Mouse (Mus musculus) megakaryocyte-erythroid progenitor cell, adult 5-6 weeks (primary cell): Measurements from ENCODE around the gene Mcrs1. TPM values are rescaled to one million over a fixed set of nuclear protein-coding genes. Genes with fewer than 3 reads are reported as not detected.
"Not testable (repeated sequence)": the region's sequence is repeated elsewhere in the genome, so short reads cannot be mapped to it uniquely, and the experiment has no call there.

Experiments used
- ATAC-seq: replicated peaks from 2 replicates; pipeline ENCODE4 v1.8.0; 2016; ENCODE audit warnings: mild to moderate bottlenecking, inconsistent platforms; ENCODE audit not compliant: severe bottlenecking, poor library complexity, low FRiP score, low TSS enrichment
- total RNA-seq, 2 experiments: library from RNA; stranded (forward) in 1 of 2; stranded (reverse) in 1 of 2; fragments of 200-1000, 215-1000 nt in 1 of 2; fragments of >200 nt in 1 of 2; fragmentation: Nextera tagmentation in 1 of 2; gene quantifications; 2 replicates each; pipeline ENCODE4 v1.2.3; 2014 to 2017

Gene Mcrs1
- total RNA-seq, 2 experiments from 2014 or later: 35.3 to 59.7 TPM

DNA sequence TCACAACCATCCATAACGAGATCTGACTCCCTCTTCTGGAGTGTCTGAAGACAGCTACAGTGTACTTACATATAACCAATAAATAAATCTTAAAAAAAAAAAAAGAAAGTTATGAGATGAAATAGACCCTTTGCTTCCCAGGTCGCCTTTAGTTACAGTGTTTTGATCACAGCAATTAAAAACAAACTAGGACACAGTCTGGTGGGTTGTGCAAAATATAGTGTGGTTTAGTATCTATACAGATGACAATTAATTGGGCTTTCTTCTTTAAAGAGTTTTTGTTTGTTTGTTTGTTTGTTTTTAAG is 1.4 kb upstream of the Mcrs1 start:
- ATAC-seq: not testable (repeated sequence)

DNA sequence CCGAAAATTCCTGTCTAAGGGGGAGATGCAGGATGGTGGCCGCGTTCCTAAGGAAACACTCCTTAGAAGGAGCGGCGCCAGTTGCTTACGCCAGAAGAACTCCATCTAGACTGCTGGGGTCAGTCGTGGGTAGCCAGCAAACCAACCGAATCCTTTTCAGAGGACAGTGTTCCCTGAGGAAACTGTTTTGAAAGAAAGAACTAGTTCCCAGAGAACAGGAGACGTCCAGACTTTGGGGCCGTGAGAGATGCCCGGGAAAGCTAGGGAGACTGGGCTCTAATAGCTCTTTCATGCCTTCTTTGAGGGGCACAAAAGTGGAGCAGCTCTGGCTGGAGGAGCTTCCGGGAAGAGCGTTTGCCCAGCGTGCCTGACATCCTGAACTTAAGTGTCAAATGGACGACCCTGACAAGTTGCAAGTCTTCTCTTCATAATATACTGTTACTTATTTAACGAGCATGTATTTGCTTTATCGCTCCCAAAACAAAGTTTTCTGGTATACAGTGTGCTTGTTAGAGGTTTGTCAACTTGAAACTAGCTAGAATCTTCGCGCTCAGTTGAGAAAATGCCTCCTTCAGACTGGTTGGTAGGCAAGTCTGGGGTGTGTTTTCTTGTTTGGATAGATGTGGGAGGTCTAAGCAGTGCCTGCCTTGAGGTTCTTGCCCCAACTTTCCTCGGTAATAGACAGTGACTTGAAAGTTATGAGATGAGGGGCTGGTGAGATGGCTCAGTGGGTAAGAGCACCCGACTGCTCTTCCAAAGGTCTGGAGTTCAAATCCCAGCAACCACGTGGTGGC is 817 bp upstream of the Mcrs1 start:
- ATAC-seq: peak; percentile 9; the same call in 1 of the 2 replicates

DNA sequence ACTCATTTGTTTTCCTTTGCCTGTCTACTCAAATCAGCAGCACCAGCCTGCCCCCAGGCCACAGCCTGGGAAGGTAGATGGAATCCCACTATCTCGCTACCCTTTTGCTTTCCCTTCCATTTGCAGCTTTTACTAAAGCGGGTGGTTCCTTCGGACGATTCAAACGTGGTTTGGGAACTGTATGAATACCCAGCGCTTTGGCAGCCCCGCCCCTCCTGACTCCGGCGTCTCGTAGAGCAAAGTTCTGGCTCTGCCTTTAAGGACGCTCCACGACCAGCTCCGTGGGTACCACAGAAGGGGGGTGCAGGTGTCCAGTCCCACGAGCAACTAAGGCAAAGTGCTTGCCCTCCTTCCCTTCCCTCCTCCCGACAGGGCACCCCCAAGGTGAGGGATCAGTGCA is 650 bp downstream of the Mcrs1 start:
- not testable (repeated sequence) for ATAC-seq

DNA sequence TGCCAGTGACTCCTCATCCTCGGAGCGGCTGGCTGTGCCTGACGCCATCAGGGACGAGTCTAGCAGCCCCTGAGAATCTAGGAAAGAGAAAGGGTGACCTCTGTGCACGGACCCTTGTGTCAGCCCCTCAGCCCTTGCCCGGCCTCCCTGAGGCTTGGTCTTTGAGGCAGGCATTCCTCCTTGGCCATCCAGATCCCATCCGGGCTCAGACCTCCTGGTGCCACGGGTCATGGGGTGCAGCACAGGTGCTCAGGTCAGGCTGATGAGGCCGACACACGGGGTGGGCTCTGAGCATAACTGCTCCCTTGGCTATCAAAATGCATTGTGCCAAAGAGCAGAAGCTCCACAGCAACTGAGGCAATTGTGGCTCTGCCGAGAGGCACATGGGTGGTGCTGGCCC is 1.8 kb downstream of the Mcrs1 start:
- ATAC-seq: no peak

DNA sequence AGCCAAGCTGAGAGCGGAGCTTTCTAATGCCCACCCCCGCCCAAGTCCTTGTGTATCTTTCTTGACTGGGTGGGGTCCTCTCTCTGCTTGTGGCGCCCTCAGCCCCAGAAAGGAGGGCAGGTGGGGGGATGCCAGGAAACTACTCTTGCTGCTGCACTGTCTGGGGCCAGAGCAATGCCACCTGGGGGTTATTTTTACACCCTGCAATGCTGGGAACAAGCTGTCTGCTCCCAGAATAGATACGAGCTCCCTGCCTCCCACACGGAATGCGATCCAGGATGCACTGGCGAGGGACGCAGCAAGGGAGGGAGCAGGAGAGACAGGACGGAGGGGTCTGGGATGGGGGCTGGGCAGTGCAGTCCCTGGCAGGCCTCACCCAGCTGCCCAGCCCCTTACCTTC is 2.8 kb downstream of the Mcrs1 start:
- no peak for ATAC-seq

DNA sequence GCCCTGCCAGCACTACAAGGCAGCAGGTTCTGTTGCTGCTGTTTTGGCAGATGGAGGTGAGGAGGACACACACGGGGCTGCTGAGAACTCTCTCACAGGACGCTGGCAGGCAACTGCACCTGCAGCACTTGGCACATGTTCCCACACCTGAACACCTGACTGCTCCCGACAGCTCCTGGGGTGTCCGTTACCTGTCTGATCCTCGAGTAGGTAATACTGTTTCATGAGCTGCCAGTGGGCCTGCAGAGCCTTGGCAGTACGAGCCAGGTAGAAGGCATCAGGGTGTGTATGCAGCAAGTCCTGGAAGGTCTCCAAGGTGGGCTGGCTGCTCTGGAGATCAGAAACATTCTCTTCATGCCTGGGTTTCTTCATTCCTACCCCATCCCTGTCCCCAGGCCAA is 5.0 kb downstream of the Mcrs1 start:
- not testable (repeated sequence) for ATAC-seq

DNA sequence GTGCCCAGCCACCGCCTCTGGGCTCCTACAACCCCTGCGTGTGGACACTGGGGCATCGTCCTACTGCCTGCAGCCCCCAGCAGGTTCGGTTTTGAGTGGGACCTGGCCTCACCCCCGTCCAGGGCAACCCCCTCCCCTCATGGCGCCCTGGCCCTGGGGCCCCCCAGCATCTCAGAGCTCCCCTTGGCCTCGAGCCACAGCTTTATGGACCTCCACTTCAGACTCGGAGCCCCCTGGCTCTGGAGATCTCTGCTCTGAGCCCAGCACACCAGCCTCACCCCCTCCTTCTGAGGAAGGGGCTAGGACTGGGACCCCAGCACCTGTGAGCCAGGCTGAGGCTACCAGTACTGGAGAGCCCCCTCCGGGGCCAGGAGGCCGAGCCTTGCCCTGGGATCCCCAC is 9.7 kb downstream of the Mcrs1 start:
- ATAC-seq: no peak

DNA sequence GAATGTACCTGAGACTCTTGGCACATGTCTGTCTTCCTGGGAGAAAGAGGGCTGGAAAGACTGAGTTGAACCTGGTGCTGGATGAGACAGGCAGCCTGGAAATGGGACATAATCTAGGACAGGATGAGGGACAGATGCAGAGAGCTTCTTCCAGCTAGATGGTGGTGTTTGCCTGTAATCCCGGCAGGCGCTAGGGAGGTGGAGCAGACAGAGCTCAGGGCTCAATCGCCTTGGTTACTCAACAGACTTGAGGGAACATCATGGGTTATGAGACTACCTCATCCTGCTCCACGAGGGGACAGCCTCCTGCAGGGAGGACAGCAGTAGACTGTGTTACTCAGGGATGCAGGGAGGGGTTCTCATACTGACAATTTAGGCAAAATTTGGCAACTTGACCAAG is 10.5 kb downstream of the Mcrs1 start:
- ATAC-seq: no peak

DNA sequence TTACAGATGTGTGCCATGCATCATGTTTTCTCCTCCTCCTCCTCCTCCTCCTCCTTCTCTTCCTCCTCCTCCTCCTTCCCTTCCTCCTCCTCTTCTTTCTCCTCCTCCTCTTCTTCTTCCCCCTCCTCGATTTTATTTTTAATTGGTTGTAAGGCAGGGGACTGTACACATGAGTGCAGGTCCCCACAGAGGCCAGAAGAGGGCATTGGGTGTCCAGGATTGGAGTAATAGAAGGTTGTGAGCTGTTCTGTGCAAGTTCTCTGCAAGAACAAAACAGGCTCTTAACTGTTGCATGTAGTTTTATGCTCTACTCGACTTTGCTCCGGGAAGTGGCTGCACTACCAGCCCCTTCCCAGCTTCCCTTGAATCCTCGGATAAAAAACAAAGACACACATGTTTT is 11.6 kb downstream of the Mcrs1 start:
- no peak for ATAC-seq

DNA sequence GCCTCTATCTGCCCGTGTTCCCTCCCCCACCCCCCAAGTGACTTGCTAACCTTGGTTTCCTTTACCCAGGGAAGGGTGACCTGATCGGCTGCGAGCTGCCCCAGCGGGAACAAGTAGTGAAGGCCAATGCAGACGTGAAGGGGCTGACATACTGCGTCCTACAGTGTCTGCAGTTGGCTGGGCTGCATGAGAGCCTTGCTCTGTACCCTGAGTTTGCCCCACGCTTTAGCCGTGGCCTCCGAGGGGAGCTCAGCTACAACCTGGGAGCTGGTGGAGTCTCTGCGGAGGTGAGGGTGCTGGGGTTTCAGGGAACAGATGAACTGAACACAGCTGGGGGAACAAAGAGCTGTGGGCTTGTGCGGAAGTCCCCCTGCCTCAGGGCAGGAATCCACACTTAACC is 13.8 kb downstream of the Mcrs1 start:
- ATAC-seq: no peak

DNA sequence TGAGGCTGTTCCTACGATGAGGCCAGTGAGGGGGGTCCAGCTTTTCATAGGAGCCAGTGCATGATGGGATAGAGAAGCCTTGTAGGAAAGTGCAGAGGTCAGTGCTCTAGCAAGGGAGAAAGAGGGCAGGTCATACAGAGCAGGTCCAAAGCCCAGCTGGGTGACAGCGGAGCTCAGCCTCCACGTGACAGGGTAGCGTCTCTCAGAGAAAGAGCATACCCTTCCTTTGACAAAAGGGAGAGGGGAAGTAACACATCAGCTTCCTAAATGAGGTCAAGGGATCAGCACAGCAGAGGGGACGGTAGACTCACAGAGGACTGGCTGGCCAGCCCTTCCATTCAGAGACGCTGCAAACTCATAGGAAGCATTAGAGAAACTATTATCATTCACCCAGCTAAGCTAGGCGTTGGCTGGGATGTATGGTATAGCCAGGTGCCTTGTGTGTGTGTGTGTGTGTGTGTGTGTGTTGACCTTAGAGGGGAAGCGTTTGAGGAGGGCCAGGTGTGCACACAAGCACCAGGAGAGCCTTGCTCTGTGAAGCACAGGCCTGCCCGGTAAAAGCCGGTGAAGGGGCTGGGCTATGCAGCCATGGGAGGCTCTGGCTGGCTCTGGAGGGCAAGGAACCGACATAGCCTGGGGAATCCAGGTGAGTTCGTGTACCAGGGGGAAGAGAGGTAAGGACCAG is 17.3 kb downstream of the Mcrs1 start:
- ATAC-seq: no peak

DNA sequence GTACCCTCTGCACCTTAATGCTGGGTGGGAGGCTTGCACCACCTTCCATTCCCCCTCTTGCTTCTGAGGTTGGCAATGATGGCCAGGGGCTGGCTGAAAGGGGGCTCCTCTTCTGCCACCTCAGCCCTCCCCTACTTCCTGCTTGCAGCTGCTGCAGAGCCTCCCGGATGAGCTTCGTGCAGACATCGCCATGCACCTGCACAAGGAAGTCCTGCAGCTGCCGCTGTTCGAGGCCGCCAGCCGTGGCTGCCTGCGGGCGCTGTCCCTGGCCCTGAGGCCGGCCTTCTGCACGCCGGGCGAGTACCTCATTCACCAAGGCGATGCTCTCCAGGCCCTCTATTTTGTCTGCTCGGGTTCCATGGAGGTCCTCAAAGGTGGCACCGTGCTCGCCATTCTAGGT is 18.0 kb downstream of the Mcrs1 start:
- no peak for ATAC-seq

DNA sequence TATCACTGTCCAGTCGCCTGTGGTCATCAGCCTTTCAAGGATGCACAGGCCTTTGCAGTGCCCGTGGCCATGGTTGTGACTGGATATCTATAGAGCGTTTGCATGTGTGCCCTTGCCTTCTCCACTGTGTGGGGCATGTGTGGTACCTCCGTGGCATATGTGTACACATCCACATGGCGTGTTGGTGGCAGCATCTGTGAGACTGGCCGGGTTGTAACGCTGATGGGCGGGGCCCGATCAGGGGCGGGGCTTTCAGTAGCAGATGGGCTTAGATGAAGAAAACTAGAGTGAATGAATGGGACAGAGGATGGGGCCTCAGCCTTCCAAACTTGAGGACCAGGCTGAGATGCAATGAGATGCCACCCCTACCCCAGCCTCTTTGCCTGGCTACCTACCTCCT is 19.8 kb downstream of the Mcrs1 start:
- no peak for ATAC-seq

DNA sequence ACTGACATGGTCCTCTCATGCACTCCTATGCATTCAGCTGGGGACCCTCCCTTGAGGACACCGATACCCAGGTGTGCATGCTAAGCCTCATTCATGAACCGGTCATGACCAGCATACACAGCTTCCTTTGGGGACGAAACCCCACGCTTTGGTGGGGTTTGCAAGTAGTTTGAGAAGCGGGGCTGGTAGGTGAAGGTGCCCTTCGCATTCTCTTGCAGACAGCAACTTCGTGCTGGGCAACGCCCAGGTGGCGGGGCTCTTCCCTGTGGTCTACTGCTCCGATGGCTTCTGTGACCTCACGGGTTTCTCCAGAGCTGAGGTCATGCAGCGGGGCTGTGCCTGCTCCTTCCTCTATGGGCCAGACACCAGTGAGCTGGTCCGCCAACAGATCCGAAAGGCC is 25.7 kb downstream of the Mcrs1 start:
- ATAC-seq: no peak

DNA sequence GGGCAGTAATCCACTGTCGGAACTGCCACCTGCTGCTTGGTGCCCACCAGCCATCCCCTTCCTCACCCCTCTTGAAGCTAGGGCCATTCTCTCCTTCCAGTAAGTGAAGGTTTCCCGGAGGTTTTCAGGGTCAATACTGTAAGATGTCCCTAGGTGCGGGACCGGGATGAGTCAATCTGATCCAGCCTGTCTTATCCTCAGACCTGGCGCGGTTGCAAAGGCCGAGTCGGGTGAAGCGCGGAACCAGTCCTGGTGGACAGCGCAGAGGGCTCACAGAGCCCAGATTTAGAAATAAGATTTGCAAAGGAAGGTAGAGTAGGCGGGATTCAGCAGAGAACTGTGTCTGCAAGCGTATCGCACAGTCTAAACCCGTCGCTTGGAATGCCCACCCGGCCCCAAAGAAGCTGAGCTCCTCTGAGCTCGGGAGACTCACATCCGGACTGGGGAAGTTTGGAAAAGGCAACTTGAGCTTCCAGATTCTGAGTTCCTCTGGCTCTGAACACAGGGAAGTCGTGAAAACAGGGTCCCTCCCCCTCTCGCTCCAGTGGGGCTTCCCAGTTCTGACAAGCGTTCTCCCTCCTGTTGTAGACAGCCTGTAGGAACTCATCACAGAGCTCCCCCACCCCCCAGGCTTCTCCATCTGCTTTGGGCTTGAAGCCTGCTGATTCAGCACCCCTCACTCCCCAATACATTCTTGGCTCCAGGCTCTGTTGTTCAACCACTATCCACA is 26.5 kb downstream of the Mcrs1 start:
- ATAC-seq: no peak

DNA sequence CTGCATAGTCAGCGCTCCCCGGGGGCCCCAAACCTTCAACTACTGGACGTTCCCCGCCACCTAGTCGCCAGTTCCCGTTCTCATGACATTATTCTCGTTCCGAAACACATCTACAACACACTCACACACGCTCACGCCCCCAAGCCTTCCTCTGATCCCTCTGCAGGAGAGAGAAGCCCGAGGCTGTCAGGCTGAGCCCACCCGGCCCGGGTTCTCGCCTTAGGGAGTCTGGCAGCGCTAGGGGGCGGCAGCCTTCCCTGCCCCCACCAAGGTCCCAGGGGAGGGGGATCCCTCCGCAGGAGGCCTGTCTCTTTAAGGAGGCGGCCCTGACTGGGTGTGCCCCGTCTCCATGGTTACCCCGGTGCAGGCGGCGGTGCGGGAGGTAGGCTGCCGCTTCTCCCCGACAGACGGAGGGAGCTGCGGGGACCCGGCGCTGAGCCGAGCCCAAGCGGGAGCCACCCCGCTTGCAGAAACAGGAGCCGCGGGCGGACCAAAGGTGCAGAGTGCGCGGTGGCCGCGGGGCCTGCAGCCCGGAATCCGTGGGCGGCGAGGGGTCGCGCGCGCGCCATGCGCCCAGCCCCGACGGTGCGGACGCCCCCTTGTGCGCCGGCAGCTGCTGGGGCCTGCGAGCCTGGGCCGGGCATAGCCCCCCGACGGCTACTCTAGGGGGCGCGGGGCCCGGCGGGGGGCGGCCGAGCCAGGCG is 27.4 kb downstream of the Mcrs1 start, which contains the start of gene Kcnh3:
Kcnh3 (plus strand) TSS at position 654 of the 704 bp plus-strand sequence.
- ATAC-seq: no peak

DNA sequence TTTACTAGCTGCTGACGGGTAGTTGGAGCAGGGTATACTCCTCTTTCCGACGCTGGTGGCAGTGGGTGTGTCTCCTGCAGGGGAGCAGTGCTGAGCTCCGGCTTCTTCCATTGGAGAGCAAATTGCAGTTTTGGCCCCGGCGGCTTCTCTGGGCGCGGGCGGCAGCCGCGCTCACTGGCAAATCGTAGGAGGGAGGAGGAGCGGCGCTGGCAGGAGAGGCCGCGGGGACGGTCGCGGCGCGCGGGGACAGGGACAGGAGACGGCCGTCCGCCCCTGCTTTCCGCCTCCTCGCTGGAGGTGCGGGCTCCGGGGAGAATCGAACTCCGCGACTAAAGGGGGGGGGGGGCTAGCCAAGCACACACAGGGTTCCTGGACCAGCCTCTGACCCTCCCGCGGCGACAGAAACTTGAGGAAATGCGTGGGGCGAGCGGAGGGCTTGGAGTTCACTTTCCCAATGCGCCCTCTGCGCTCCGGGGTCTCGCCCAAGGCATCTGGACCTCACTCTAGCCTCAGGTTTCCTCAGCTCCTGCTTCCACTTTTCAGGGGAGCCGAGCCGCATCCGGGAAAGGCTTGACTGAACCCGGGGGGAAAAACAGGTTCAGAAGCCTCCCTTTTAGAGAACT is 28.1 kb downstream of the Mcrs1 start:
- peak; percentile 32; the same call in 1 of the 2 replicates for ATAC-seq

DNA sequence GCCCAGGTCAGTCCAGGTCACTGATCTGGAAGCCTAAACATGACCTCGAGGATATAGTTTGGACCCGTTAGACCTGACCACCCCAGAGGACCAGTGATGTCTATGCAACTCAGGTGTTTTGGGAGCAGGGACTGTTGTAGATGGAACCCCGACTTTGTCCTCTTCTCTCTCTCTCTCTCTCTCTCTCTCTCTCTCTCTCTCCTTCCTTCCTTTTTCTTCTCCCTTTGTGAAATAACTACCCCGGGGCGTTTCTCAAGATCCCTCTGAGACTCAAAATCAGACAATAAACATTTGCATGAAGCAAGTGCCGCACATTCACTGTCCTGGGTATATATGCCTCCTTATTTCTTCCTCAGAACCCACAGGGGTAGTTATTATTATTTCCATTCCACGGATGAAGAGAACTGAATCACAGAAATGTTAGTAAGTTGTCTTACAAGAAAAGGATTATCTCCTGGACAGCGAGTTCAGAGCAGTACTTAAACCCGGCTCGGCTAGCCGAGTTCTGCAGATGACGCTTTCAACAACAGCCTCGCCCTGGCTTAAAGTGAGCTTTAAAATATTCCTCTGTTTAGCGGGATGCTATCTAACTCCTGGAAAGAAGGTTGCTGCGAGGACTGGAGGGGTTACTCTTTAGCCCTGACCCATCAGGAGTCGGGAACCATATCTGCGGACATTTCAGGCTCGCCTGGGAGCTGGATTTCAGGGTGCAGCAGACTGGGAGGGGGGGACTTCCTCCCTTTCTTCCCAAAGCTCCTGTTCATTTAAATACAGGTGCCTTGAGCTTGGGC is 28.8 kb downstream of the Mcrs1 start:
- ATAC-seq: no peak; the same call in 1 of the 2 replicates
